Mouse (Mus musculus): ENCODE measurements around the gene Pde3a.

Pde3a gene

DNA sequence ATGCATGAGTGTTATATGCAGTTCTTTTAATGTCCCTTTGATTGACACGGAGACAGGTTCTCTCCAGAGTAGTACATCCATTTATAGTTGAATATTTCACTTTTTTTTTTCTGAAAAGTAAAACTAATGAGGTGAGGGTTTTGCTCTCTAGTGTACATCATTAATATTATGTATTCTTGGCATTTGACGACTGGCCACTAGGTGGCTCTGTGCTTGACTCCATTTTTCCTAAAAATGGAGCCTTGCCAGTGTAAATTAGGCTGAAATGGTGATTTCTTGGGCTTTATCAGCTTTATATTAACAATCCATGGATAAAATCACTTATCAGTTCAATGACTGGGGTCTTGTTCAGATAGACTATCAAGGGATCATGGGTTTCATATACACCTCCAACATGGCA lies 82.4 kb downstream of the Pde3a start:
- no peak for DNase-seq

DNA sequence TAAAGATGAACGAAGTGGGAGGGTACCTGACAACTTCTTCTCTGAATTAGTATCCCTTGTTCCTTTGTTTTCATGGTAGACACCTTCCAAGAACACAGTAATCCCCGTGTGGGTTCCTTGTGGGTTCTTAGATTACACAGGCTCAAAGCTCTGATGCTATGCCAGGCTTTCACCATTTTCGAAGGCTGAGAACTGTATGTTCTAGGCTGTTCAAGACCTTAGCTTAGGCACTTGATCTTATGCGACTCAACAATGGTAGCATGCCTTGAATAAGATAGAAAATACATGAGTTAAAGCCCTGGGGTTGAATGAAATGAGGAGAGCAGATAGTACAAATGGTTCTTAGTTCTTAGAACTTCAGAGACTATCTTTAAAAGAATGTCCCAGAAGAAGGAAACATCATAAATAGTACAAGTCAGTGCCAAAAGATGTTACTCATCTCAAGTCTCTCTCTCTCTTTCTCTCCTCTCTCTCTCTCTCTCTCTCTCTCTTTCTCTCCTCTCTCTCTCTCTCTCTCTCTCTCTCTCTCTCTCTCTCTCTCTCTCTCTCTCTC lies 83.6 kb downstream of the Pde3a start:
- no peak for DNase-seq

DNA sequence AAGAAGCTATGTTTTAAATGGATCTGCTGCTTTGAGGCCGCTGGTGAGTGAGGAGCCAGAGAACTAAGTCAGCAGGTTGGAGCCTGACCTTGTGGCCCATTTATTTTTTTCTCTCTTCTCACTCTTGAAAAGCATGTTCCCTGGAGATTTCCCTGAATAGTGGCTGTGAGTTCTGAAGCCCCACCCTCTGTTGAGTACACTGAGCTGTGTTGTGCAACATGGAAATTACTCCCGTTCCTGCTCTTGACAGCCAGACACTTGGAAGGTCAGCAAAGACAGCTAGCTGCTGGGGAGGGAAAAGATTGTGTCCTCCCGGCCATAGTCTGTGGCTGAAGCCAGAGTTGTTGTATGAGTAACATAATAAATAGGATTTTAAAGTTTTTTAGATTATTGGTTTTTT lies 84.2 kb downstream of the Pde3a start:
- no peak for DNase-seq

DNA sequence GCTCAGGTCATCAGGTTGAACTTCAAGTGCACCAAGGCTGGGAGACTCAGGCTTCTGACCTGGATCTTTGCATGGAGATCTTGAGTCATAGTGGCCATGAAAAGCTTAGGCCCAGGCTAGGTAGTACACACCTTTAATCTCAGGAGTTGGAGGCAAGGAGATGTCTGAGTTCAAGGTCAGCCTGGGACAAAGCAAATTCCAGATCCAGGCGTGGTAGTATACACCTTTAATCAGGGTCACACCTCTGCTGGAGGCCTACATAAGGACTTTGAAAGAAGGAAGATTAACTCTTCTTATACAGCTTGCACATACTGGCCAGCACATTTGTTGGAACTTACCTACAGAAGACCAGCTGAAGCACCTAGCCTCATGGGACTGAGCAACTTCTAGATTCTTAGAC lies 86.8 kb downstream of the Pde3a start:
- DNase-seq: no peak

DNA sequence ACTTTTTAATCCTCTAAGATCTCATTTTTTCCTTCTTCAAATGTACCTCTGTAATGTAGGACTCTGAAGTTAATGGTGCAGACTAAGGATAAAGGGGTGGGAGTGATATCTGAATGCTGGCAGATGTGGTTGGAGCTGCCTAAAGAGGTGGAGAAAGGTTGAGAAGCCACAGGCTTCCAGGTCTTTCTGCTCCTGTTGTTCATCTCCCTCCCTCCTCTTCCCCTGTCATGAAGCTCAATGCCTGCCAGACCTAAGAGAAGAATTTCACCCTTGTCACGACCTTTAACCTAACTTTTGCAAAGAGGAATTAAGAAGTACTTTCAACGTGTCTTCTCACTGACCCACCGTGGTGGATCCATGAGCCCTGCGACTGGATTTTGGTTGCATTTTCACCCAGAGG lies 87.4 kb downstream of the Pde3a start:
- DNase-seq: no peak

DNA sequence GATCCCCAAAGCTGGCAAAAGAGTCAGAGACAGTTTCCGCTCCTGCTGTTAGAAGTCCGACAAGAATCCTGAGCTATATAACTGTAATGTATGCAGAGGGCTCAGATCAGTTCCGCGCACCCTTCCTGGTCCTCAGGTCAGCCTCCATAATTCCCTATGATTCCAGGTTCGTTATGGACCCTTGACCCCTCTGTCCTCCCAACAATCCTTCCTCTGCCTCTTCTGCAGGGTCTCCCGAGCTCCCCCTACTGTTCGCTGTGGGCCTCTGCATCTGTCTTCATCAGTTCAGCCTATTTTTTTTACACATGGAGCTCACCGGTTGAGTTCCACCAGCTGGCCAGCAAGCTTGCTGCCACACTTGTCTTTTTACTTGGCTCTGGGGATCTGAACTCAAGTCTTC lies 88.6 kb downstream of the Pde3a start:
- DNase-seq: peak; percentile 35

DNA sequence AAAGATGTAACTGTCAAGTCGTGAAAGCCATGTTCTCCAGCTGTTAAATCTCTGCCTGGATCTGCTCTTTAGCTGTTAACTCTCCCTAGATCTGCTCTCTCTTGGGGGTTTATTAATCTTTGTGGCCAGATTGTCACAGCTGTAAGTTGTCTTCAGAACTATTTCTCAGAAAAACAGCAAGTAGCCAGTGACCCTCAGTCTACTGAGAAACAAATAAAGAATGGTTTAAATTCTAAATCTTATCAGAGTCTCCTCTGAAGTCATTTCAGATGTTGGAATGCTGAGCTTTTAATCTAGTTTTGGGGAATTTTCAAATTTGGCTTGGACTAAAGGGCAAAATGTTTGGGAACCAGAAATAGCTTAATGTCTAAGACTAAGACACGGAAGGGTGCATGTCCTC lies 92.3 kb downstream of the Pde3a start:
- no peak for DNase-seq

DNA sequence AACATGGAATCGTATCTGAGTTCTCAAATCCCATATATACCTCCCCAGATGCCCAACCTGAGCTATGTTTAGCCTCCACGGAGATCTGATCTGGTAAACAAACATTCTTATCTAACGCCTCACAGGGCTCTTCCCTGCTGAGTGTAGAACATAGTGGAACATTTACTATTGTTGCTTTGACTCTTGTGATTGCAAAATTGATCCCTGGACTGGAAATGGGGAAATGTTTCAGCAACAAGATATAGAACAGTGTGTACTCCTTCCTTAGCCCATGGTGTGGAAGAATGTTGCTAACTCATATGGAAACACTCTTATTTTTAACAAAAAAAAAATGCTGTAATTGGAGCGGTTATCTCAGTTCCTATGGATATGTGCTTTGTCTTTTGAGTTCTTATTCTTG lies 98.8 kb downstream of the Pde3a start:
- DNase-seq: no peak

DNA sequence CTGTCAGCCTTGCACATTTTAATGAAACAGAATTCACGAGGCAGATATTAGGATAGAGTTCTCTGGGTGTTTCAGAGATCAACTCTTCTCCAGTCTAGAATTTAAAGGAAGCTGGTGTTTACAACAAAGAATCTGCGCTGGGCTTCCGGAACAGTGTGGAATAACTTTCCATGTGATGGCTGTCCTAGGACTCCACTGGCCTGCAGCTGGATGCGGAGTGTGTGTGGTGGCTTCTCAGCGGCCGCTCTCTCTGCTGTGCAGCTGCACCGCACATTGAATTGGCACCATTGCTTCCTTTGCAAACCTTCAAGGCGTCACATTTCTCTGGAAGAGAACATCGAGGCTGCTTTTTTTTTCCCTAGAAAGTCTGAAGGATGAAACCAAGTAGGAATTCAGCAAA lies 99.5 kb downstream of the Pde3a start:
- DNase-seq: no peak

DNA sequence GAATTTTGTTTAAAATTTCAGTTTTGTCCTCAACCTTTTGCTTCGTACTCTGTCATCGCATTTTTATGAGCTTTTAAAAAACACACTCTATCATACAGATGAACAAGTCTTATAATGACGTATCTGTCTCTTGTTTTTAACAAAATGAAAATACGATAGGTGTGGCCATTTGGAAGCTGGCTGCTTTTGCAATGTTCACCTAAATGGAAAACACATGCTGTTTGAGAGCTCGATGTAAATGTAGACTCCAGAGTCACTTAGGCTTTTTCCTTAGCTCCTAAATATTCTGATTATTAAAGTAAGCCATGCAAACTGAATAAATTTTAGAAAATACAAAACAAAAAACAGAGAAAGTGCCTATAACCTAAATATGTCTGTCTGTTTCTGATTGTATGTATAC lies 101.2 kb downstream of the Pde3a start:
- DNase-seq: no peak

DNA sequence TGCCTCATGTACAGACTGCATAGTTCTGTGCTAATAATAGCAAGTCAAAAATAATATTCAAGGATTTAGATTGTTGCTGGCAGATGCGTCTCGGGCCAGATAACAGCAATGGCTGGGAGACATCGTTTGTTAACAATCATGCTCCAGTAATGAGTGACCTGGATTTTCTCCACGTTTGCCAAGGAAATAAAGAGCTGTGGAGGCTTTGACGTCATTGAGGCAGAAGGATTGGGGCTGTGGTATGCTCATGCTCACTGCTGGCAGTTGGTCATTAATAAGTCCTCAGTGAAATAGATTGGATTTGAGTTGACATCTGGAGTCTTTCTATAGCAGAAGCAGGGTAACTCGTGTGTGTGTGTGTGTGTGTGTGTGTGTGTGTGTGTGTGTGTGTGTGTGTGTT lies 103.2 kb downstream of the Pde3a start:
- peak; percentile 99 for DNase-seq

DNA sequence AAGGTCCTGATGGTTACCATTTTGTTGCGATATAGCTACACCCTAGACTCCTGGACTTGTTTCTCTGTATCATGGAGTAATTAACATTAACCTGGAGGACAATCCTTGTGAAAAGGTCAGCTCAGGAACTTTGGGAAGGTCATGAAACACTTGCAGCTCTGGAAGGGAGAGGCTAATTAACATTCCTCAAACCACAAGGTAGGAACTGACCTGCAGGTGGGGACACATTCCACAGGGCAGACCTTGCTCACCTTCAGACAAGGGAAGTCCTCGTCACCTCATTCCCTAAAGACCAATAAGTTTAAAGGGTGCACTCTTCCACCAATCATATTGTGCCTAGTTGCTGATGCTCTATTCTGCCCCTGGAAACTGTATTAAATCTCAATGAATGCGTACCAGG lies 114.6 kb downstream of the Pde3a start:
- DNase-seq: no peak

DNA sequence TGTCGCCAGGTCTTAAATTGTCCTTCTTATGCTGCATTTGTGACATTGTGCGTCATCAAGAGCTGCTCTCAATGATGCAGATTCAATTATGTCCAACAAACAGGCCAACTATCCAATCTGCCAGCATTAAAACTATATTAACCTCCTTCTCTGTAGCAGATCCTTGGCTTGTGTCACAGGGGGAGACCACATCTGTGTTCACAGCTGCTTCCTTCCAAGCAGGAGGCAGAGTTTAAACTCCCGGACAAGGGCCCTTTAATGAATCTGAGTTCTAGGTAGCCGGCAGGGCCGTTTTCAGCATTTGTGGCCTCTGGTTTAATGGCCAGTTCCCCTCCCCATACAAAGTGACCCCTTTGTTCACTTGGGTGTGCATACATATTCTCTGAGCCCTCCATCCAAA lies 118.0 kb downstream of the Pde3a start:
- DNase-seq: peak; percentile 45

DNA sequence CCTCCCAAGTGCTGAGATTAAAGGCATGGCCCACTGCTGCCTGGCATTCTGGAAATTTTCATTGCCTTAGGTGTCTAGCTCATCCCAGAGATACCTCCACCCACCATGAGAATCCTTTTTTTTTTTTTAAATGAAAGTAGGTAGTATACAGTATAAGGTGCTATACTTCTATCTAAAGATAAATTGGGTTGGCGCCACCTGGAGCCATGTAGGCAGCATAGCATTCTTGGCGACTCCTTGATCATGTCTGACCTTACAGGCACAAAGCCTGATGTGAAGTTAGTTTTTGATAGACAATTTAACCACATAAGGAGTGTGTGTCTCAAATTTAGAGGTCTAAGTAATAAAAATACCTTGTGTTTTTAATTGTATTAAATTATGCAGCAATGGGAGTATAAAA lies 123.6 kb downstream of the Pde3a start:
- no peak for DNase-seq

DNA sequence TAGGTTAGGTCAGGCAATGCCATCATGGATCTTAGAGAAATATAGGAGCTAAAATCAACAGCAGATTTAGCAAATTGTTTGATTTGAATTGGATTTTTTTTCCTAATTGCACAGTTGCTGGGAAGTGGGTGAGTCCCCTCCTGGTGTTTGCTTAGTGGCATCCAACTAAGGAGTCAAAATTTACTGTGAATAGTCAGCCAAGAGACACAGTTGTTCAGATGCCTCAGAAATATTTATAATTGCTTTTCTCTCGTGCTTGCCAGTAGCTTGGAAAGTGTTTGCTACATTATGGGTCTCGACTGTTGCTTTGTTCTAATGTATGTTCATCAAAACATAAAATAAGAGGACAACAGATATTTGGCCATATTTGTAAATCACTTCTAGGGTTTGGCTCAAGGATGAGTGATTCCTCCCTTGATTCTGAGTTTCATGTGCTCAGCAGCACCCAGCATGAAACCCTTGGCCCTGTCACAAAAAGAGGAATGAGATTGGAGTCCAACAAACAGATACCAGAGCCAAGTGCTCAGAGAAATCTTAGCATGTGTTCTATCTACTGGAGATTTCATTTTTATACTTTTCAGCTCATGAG lies 125.5 kb downstream of the Pde3a start:
- DNase-seq: no peak

DNA sequence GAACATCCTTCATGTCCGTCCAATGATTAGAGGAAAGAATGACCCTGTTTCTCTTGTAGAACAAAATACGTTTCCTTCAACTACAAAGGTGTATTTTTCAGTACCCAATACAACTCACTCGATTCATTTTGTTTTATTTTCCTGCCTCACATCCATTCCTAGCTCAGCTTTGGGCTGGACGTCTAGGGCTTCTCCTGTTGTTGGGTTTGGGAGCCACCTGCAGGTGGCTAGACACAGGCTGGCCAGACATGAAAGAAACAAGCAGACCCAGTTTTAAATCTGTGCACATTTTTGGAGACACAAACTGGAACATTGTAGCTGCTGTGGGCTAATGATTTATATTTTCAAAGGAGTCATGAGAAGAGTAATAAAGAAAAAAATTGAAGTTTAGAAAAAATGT lies 126.1 kb downstream of the Pde3a start:
- no peak for DNase-seq

DNA sequence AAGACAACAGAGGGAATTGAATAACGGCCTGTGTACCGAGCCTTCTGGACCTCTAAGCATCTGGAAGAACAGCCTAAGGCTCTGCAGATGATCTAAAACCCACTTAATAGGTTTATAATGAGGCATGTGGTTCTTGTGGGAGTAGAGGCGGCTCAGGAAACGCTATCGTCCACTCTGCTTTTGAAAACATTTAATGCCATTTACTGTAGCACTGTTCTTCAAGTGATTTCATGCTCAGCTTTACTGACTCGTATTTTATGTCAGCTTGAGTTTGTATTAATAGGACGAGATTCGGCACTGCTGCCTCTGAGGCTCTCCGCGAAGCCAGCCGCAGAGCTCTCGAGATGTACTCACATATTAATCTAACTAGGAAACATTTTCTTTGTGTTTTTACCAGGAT lies 131.9 kb downstream of the Pde3a start:
- DNase-seq: peak; percentile 49

DNA sequence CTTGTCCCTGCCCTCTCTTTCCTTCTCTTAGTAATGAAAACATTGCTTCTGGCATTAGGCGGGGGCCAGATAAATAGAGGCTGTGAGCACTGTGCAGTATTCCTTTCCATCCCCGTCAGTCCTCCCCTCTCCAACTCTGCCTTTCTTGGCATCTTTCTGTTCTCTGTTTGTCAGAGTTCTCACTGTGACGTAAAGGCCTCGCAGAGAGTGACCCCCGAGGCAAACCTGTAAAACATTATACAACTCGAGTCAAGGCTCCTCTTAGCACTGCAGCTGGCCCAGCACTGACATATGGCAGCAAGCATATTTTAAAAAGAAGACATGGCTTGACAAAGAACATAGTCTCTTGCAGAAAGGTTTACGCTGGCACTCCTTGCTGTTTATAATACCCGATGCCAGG lies 132.4 kb downstream of the Pde3a start:
- peak; percentile 47 for DNase-seq

DNA sequence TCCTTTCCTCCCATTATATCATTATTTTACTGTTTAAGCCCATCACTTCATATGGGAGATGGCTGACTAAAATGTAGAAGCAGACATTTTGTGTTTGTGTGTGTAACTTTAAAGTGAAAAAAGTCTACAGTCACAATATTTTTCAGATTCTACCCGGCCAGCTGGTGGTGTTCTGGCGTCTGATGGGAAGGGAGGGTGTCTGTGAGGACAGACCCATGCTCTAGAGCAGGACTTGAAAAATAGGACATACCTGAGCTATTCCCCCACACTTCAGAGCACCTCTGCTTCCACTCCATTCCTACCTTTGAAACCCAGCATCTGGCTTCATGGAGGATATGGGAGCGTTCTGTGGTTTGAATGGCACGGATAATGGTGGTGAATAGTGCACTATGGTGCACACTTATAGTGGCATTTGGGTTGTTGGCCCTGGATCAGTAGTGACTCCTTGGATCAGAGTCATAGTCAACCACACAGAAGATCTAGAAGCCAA lies 132.9 kb downstream of the Pde3a start:
- no peak for DNase-seq

DNA sequence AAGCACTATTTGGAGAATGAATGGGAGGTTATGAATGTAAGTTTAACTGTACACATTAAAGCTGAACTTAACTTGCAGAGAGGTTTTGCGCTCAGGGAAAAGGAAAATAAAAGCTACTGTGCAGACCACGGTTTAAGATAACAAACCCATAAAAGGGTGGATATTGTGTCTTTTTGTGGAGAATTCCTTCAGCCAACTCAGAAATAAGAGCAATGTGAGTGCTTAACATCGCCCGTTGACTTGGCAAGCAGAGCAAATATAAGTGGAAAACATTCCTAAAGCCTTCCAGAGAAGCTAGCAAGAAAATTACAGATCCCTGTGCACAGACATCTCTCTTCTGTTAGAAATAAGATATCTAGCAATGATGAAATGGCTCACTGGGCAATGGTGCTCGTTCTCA lies 139.0 kb downstream of the Pde3a start:
- no peak for DNase-seq

DNA sequence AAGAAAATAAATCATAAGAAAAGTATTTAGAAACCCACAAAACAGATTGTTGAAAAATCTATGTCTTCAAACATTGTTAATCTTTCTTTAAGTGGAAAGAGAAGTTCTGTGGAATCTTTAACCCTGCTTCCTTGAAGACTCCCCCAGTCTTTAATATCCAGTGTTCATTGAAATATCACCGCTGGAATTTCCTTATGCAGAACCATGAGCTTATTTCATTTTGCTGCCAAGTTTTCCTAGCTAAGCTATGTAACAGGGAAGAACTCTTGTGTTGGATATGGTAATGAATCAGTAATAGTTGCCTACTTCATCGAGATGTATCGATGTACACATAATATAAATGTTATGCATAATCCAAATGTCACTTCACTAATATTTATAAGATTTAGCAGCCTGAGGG lies 146.9 kb downstream of the Pde3a start:
- no peak for DNase-seq

DNA sequence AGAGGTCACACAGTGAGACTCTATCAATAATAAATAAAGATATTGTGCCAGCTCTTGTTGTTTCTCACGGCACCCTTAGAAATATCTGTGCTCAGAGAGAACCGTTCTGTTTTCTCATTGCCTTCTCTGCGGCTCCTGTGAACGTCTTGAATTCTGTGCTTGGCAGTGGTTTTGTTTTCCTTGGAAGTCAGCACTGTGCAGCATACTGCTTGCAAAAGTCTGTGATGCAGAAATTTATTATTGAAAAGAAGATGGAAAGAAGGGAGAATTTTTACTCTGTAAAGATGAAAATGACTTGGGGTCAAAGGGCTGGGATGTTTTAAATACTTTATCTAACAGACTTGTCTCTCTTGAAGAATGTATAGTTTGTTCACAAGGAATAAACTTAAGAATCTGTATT lies 150.3 kb downstream of the Pde3a start:
- no peak for DNase-seq

DNA sequence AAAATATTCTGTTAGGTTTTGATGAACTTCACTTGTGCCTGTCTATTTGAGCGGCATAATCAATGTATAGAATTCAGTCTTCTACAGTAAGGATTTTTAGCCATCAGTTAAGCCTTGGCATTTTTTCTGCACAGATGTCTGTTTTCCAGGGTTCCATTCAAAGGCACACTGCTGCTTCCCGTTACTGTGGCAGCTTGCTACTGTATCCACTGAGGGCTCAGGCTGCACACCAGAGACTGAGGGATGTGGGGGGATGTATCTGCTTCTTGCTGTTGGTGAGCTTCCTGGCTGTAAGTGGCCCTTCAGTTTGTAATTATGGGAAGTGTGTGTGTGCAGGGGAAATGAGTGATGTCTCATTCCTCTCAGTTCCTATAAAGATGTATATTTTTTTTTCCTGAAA lies 154.9 kb downstream of the Pde3a start:
- DNase-seq: peak; percentile 36

DNA sequence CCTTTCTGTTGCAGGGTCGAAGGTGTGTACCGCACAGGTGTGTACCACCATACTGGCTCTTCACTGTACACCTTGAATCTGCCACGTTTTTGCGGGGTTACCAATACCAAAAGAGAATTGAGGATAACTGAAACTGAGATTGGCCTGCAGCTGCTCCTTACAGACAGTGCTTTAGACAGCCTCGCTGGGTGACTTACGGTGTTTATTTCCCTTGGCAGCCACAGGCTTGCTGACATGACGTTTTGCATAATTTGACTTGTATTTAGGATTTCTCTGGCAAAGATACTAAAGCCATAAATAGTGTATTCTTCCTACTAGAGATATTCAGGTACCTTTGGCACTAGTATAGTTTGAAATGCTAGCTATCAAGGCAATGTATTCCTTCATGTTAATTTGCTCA lies 155.6 kb downstream of the Pde3a start:
- no peak for DNase-seq

DNA sequence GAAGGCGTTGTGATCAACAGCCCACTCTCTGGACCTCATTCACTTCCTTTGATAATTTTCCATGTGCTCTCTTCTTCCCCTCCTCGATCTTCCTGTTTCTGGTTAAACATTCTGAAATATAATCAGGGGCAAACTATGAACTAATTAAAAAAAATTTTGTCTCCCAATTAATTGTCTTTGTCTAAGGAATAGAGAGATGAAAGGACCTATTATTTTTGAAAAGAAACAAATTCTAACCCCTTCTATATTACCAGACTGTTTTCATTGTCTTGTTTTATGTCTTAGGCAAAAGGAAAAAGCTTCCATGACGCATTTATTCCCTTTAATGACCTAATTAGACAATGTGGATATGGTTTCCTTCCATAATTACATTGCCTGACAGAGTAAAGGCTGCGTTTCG lies 156.4 kb downstream of the Pde3a start:
- DNase-seq: peak; percentile 68

DNA sequence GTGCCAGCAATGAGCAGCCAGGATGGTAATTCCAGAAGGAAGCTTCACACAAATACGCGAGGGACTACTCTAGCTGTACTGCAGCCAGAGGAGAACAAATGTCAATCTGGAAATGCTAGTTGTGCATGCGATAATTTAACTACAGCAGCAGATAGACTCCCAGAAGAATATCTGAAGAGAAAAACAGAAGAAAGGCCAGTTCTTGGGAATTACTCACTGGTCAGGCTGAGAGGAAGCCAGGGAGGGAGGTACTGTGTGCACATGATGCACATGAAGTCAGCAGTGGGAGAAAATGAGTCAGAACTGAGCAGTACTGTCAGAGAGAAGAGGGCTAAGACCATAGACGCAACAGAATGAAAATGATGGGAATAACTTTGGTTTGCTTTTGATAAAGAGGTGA lies 159.7 kb downstream of the Pde3a start:
- no peak for DNase-seq
